Mouse (Mus musculus) stomach, postnatal 0 days (tissue): ENCODE results near the gene Myo6.

Experiments used
- CTCF ChIP-seq: IDR thresholded peaks from 2 replicates; pipeline ENCODE4 v1.5.1; 2016; ENCODE audit warnings: antibody characterized with exemption, low read depth, mild to moderate bottlenecking, moderate library complexity
- EP300 ChIP-seq: optimal IDR thresholded peaks from 2 replicates; pipeline ENCODE3; 2016; ENCODE audit warnings: antibody characterized with exemption

- no peak for TF ChIP-seq CTCF
- TF ChIP-seq EP300 = no peak
Observed at GRCm38 (mm10) chr9:80149594-80149993, 15.2 kb upstream of the Myo6 start.
